Mouse (Mus musculus) layer of hippocampus, adult 8-10 months (tissue): Measurements from ENCODE around the gene Hsh2d. TPM values are rescaled to one million over a fixed set of nuclear protein-coding genes. Genes with fewer than 3 reads are reported as not detected.

Source experiments
- DNase-seq, 2 experiments: peaks; one replicate each; pipeline ENCODE4 v3.0.0; 2022; ENCODE audit warnings: low spot score in 2 of 2
- total RNA-seq, 4 experiments: library from RNA; stranded (reverse); gene quantifications; 2 replicates each; pipeline ENCODE4 v1.2.4; 2022

Gene Hsh2d
- under 1 TPM in 1 of 4 experiments, not detected in 3; 0.31 TPM for total RNA-seq

DNA sequence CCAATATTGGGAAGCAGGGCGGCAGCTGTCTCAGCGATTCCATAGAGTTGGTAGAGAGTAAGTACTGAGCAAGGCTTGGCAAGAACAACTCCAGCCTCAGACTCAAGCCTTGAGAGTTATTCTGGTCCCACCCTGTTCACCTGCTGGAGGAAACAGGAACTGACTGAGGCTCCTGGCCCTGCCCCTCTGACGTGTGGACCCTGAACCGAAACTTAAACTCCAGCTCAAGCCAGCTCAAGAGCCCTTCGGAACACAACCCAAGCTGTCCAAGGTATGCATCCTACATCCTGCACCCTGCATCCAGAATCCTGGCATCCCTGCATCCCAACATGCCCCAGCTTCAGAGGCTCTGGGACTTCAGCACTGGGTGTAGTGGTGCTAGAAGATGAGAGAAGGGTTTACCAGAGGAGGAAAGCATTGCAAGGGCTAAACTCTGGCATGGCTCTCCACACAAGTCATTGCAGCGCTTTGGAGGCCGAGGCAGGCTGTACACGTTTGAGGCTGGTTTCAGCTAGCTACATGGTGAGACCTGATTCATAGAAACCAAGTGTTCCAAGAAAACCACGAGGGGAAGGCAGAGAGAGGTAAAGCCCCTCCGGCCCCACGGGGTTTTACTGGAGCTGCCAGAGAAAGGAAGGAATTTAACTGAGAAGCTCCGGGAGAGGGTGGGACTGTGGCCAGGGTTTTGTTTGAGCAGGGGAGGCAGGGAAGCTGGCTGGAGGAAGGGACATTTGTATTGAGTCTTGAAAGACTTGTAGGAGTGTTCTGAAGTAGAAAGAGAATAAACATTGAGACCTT, at the start of gene Hsh2d:
Gene Hsh2d, plus strand, starts transcription at position 222 of the 798 bp plus-strand sequence.
- DNase-seq = no peak

DNA sequence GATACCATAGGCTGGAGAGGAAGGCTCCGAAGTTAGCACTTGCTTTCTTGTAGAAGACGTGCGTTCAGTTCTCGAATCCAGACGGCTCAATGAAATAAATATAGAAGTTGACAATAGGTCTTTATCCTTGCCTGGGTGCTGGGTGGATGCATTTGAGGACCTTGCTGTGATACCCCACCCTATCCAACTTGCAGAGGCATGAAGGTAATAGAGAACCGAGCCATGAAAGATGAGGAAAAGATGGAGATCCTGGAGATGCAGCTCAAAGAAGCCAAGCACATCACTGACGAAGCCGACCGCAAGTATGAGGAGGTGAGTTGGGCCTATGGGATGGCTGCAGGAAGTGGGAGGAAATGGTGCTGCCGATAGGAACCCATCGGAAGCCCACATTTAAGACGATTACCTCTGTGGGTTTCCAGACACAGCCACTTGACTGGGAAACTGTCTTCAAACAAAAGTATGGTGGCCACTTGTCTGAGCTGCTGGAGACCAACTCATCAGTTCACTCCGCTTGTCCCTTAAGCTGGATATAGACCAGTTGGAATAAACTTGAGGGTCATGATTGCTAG, 46.1 kb upstream of the Hsh2d start:
- no peak for DNase-seq

DNA sequence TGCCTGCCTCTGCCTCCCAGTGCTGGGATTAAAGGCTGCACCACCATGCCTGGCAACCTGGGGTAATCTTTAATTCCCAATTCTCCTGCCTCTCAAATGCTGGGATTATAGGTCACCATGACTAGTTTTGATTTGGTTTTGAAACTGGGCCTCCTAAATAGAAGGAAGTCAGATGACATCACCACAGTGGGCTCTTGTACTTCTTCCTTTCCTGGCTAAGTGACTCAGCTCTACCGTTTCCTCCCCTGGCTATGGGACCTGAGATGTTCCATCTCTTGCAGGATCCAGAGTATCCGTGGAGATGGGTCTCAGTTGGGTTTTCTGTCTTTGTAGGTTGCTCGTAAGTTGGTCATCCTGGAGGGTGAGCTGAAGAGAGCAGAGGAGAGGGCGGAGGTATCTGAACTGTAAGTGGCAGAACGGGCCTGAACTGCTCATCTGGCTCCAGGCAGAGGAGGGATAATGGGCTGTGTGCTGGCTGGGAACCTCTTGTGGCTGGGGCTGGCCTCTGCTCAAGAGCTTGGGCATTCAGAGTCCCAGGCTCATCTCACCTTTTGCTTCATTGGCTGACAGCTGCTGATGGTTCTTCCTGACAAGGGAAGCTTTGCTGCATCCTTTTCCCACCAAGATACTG, 45.0 kb upstream of the Hsh2d start:
- no peak for DNase-seq

DNA sequence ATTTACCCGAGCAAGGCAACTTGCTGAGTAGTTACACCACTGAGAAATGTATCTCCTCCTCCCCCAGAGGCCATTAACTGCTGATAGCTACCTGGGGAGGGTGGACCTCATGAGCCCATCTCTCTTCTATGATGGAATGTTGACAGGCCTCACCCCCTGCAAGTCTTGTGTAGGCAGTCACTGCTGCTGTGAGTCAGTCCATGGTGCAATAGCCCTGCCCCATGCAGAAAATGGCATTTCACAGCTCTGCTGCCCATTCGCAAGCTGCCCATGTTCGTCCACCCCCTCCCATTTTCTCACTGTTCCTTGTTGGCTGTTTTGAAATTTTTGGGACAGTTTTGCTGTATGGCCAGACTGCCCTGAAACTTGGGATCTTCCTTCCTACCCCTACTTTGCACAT, 43.9 kb upstream of the Hsh2d start:
- no peak for DNase-seq

DNA sequence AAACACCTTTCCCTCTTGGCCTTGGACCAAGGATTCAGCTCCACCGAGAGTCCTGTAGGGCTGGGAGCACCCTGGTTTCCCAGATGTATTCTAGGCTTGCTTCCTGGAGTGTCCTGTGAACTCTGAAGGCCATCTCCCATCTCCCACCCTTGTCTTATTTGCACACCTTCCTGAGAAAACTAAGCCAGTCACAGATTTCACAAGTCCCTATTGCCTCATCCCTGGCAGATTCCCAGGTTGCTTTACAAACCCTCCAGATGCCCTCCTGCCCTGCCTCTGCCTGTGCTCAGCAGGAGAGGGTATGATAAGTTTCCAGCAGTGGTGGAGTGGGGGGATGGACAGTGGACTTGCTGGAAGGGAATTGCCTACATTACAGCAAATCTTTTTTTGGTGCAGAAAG, 43.4 kb upstream of the Hsh2d start:
- DNase-seq = no peak

DNA sequence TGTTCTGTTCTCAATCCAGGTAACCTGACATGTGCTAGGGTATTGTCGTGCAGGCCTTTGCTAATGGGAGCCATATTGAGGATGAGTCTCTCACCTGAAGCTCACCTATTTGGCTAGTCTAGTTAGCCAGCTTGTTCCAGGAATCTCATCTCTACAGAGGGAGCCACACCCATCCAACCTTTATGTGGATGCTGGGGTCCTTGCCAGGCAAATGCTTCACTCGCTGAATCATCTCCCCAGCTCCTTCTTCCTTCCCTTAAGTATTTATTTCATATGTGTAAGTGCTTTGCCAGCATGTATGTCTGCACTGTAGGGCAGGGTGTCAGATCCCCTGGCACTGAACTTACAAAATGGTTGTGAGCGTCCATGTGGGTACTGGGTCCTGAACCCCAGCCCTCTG, 42.9 kb upstream of the Hsh2d start:
- no peak for DNase-seq

DNA sequence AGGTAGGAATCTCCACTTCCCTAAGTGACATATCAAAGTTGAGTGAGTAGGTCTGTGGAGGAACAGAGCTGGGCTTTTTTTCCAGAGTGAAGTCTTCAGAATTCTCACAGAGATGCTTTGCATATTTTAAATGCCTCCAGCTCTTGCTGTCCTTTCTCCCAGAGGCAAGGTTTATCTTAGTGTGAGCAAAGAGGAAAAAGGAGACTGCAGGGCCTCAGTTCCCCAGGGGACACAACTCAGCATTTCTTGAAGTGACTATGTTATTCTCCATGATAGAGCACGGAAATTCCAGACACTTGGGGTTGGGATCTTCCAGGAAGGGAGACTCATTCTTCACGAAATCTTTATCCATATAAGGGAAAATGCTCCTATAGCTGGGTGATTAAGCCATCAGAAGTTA, 42.2 kb upstream of the Hsh2d start:
- DNase-seq = no peak

DNA sequence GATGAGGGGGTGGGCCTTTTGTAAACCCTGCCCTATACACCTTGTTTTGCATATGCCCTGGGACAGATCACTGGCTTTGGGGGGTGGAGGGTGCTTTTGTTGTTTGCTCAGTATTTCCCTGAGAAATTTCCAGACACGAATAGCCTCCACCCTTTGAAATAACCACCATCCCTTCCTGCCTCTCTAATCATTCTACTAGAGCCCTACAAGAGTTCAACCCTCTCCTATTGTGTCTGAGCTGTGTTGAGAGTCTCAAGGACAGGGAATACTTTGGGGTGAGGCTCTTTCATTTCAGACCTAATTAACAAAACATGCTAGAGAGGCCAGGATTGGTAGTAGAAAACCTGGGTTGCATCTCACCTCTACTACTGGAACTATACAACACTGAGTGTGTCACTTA, 40.4 kb upstream of the Hsh2d start:
- DNase-seq = no peak

DNA sequence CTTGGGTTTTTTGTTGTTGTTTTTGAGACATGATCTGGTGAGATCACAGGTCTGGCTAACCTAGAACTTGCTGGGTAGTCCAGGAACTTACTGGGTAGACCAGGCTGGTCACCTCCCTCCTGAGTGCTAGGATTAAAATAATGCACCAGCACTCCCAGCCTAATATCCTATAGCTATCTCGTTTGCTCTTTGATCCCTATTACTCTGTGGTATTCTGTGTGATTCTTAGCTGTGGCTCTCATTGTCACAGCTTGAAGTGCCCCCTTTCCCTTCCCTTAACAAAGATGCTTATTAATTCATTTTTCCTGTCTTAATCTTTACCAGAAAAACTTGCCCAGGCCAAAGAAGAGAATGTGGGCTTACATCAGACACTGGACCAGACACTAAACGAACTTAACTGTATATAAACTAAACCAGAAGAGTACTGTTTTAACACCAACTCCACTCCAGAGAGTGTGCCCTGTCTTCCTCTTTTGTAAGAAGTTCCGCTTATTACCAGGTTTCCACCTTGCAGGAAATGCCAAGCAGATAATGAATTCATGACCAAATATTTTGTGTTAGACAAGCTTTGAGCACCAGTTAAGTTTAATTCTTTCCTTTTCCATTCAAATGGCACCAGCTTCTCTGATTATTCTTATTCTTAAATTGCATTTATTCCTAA, 37.9 kb upstream of the Hsh2d start:
- no peak for DNase-seq

DNA sequence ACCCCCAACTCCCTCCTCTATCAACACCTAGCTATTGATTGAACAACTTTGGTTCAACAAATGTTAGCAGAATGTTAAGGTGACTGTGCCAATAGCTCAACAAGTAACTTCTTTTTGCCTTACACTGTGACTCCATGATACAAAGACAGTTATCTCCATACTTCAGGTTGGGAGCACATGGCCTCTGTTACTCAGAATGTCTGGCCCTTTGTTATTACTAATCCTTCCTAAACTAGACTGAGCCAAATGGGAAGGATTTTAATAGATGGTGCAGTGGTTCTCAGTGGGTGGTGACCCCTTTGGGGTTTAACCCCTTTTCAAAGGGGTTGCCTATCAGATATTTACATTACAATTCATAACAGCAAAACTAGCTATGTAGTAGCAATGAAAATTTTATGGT, 36.1 kb upstream of the Hsh2d start:
- no peak for DNase-seq

DNA sequence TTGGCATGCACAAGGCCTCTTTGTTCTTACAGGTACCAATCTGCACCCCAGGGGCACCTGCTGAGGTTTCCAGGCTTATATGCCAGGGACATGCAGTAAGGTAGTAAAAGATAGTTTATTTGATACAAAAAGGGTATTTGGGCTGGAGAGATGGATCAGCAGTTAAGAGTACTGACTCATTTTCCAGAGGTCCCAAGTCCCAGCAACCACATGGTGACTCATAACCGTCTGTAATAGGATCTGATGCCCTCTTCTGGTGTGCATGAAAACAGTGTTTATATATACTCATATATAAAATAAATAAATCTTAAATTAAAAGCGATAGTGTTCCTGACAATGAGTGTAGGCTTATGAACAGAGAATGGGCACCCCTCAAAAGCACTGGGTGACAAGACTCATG, 31.3 kb upstream of the Hsh2d start:
- DNase-seq = no peak

DNA sequence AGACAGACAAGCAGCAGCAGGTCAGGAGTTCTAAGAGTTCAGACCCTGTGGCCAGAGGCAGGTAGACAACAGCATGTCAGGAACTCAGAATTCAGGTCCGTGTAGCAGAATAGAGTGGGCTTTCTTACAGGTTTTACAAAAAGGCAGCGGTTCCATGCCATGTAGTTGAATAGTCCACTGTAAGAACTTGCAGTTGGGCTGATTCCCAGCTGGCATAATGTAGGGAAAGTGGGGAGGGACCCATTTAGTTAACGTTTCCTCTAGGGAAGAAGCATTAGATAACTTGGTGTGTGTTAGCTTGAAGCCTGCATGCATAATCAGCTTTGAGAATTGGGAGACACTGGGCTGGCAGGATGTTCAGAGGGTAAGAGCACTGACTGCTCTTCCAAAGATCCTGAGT, 30.7 kb upstream of the Hsh2d start:
- DNase-seq = no peak

DNA sequence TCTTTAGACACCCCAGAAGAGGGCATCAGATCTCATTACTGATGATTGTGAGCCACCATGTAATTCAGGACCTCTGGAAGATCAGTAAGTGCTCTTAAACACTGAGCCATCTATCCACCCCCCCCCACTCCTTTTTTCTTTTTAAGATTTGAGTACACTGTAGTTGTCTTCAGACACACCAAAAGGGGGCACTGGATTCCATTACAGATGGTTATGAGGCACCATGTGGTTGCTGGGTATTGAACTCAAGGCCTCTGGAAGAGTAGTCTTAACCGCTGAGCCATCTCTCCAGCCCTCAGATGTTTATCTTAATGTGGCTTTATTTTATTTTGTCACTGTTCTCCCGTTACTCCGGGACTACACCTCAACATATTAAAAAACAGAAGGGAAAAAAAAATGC, 29.4 kb upstream of the Hsh2d start:
- no peak for DNase-seq

DNA sequence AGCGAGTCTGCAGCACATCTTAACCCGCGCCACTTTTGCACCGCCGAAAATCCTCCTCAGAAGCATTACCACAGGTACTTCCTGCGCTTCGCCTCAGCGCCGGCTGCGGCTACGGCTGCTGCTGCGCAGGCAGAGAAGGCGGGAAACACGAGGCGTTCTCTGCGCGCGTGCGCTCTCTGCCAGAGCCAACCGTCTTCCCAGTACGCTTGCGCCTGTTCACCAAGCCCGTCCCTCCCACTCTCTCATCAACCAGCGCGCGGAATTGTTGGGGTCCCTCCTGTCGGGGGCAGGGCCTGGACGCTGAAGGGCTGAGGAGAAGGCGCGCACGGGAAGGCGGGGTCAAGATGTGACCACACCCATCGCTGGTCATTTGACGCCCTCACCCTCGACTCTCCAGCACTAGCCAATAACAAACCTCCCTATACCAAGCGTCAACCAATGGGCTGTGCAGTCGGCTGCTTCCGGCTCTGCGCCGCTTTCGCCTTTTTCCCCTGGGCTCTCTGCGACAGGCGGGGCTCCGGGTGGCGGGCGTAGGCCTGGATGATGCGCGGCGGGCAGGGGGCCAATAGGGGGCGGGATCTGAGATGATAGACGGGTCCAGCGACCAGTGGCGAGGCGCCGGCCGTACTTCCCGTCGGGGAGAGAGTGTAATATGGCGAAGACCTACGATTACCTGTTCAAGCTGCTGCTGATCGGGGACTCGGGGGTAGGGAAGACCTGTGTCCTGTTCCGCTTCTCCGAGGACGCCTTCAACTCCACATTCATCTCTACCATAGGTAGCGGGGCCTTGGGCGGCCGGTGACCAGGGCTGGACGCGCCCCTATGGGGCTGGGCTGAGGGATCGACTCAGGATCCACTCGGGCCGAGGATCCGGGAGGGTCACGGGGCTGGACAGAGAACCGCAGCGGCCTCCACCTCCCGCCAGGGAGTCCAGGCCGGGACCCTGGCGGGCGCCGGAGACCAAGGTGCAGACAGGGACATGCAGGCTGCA, 28.4 kb upstream of the Hsh2d start, which contains the start of gene Rab8a:
Gene Rab8a, plus strand, starts transcription at position 494 of the 991 bp plus-strand sequence.
- DNase-seq = peak; percentile 100

DNA sequence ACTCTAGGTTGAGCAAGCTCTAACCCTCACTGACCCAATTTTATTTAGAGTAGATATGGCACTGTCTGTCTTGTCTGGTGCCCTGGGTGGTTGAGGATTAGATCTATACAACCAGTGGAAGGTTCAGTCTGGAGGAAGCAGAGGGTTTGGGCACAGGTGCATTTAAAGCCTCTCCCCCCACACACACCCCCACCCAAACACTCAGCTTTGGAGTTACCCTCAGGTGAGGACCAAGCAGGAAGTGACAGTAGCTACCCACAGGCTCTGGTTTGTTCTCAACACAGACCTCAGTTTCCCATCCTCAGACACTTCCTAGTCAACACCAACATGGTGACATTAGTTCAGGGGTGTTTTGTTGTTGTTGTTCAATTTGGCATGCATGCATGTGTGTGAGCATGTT, 26.6 kb upstream of the Hsh2d start:
- no peak for DNase-seq

DNA sequence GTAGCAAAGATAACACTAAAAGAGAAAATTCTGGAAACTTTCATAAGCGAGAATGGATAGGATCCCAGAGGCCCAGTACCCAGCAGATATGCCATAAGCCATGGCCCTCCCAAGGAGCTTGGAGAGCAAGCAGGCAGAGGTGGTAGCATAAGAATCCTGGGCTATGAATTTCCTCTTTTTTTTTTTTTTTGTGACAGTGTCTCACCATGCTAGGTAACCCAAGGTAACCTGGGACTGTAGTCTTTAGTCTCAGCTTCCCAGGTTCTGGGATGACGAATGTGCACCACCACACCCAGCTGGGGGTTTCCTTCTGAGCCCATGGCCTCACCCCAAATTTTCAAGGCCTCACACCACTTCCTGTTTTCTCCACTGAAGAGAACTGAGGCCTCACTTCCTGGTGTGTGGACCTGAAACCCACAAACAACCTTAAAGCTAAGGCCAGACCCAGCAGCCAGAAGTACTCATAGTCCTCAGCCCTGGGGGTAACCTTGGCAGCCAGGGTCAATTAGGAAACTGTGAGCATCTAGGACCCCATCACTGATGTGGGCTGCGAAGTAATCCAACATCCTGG, 20.3 kb upstream of the Hsh2d start:
- DNase-seq = no peak

DNA sequence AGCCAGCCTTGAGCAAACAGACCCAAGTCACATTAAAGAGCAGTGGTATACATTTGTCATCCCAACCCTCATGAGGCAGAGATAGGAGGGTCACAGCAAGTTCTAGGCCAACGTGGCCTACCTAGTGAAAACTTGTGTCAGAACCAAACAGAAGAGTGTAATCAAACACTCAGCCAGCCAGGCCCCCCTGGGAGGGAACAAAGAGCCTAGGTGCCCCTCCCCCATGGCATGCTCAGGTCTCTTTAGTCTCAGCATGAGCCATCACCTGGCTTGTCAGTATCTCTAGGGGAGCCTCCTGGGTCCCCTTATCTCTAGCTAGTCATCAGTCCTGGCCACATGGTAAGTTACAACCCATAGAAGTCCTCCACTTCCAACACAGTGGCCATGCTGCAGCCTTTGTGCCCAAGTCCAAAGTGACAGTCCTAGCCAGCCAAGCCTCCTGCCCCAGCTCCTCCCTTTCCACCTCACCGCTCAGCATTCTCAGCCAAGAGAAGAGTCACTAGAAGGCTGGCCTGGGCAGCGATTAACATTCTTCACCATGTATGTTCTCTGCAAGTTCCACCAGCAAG, 19.7 kb upstream of the Hsh2d start:
- DNase-seq = no peak

DNA sequence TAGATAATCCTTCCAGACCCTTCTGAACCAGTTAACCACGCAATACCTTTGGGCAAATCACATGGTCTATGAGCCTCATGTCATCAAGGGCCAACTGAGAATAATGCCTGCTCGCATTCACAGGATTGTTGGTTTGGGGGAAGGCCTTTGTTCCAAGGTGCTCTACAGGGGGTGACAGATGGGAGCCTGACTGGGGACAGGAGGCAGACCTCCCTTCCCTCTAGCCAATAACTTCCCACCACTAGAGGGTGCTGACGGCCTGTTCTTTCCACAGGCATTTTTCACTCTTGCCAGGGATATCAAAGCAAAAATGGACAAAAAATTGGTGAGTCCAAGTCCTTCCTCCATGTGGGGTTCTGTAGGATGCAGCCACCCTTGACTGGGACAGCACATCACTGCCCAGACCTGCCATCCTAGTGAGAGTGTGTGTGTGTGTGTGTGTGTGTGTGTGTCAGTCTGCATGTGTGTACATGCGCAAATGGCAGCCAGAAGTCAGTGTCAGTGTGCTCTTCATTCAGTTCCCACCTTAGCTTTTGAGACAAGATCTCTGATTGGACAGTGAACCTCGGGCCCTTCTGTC, 12.0 kb upstream of the Hsh2d start:
- peak; percentile 42 to 75 for DNase-seq

DNA sequence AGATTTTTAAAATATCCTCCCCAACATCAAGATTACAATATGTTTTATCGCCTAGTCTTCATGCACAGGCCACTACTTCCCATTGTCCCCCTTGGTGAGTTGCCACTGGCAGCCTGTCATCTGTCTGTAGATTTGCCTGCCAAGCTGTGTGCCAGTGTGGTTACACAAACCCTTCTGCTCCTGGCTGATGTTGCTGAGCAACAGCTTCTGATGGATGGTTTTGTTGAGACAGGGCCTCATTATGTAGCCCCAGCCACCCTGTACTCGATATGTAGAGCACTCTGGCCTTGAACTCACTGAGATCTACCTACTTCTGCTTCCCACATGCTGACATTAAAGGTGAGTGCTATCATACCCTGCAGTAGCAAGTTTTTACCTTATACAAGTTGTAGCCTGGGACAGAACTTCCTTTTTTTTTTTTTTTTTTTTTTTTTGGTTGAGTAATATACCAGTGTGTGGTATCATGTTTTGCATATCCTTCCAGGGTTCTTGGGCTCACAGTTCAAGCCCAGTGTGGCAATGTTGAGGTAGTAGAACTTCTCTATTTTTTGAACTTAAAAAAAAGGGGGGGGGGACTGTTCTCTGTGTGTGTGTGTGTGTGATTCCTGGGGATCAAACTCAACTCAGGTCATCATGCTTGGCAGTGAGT, 5.8 kb upstream of the Hsh2d start:
- peak; percentile 23 to 50 for DNase-seq
